Mouse (Mus musculus): ENCODE results near the gene Nbas. TPM values are rescaled to one million over a fixed set of nuclear protein-coding genes. Genes with fewer than 3 reads are reported as not detected.
A peak's percentile ranks its signal among the peaks of the same experiment; 100 is the strongest.

Nbas gene
- polyA plus RNA-seq, 1 experiment from 2014 or later, result 5.6 TPM

DNA sequence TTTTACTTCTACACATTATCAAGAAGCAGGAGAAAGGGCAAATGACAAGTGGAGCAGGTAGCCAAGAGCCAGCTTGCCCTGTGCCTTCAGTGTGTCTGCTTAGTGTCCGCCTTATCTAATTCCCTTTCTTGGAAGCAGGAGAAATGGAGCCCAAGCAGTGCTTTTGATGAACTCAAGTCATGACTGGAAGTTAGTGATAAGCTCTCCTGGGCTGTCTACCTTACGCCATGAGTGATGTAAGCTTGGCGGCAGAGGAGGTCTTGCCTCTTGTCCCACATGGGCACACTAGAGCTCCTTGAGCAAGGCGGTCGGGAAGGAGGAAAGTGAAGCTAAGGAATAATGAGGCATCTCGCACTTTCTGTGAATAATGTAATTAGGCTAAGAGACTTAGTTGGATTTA, 250.5 kb downstream of the Nbas start:
- no peak for DNase-seq (ENCODE audit: low spot score)

DNA sequence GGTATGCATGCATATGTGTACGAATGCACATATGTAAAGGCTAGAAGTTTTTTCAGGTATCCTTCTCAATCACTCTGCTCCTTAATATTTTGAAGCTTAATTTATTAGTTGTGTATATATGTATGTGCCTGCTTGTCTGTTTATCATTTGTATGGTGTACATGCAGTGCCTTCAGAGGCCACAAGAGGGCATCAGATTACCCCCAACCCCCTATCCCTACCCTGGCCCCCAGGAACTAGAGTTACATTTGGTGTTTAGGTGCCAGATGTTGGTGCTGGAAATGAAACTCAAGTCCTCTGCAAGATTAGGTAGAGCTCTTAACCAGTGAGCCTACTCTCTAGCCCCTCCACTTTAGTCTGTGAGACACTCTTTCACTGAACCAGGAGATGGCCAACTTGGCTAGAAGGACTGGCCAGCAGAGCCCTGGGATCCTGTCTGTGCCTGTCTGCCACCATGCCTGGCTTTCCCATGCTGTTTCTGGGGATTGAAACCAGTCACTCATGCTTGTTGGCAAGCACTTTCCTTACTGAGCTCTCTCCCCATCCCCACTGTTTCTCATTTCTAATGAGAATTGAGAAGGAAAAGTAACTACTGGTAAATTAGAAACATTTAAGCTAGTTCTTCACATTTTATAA, 263.9 kb downstream of the Nbas start:
- DNase-seq (ENCODE audit: low spot score), result peak; percentile 16

DNA sequence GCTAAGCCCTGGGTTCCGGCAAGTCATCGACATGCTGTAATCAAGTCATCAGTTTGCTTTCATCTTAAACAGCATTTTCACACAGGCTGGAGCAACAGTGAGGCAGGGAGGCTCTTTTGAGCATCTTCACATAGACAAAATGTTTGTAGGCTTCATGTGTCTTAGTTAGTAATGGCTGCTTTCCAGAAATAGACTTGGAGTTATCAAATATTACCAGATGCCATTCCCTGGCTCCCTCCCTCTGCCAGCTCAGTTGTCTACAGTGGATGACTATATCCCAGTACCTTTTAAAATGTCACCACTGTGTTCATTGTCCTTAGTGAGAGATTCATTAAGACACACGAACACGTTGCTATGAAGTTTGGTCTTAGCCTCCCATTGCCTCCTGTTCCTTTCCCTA, 270.2 kb downstream of the Nbas start:
- no peak for DNase-seq (ENCODE audit: low spot score)

DNA sequence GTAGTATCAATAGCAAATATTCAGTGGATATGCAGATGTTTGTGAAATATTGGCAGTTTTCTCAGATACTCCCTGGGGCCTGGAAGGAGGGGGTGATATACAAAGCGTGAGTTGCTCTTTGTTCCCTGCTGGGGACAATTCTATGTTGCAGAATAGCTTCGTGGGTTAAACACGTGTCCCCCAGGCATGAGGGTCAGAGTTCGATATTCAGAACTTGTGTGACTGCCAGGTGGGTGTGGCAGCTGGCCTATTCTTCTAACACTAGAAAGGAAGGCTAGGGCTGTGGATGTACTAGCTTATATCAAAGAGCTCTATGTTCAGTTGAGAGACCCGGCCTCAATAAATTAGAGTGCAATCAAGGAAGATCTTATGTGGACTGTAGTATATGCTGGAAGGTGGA, 274.9 kb downstream of the Nbas start:
- no peak for DNase-seq (ENCODE audit: low spot score)

DNA sequence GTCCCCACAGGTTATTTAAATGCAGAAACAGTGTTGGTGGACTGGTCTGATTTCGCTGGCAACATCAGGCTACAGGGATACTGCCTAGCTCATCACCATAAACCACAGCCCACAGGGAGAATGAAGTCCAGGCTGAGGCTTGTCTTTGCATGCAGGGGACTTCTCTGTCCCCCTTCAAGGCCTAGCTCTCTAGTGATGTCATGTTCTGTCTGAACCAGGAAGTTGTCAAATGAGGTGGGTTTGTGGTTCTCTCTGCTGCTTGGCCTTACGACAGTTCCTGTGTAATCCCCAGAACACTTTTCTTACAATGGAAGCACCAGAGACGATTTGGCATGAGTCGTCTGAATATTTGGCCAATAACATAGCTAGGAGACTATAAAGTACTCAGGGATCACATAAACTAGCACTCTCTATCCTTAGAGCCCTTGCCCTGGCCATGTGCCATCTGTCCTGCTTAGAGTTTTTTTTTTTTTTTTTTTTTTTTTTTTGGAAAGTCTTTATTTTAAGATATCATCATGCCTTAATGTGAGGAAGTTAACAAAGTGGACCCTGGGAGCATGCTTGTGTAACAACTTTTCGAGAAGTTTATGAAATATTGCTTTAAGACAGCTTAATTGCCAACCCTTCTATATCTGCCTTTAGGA, 294.8 kb downstream of the Nbas start:
- peak; percentile 3 for DNase-seq (ENCODE audit: low spot score)

DNA sequence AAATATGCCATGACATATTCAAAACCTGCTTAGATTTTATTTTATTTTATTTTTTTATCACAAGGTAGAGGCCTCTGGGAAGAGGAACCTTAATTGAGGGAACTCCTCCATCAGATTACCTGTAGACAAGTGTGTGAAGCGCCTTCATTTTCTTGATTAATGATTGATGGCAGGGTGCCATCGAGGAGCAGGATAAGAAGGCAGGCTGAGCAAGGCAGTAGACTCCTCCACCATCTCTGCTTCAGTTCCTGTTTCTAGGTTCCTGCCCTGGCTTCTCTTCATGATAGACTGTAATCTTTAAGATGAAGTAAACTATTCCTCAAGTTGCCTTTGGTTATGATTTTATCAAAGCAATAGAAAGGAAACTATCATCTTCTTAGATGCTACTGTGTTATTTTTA, 295.4 kb downstream of the Nbas start:
- no peak for DNase-seq (ENCODE audit: low spot score)

DNA sequence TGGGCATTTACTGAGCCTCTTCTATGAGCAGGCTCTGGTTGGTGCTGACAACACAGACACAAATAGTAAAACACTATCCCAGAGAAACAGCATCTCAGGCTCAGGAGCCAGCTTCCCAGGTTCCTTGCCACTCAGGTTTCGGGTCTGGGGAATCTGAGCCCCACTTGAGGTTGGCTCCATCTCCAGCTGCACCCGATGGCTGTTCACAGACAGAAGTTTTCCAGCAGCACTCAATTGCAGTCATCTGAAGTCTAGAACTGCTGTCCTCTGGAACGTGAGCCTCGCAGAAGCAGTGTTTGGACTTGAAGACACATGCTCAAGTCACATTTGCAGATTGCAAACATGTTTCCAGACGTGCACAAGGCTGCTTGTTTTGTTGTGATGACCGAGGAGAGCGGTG, 297.5 kb downstream of the Nbas start:
- DNase-seq (ENCODE audit: low spot score), result no peak

DNA sequence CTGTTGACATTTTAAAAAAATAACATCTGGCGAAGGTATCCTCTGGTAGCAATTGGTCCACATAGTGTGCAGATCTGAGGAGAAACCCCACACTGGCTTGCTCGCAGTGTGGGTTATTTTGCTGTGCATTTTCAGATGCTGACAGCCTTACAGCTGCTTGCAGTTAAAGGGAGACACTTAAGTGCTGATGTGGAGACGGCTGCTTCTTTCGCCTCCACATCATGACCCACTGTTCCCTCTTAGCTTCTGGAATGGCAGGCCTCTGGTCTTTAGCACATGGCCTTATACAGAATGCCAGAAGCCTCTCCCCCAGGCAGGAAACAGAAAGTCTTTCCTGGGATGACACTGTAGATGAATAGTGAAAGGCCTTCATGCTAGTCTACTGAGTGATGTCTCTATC, 306.2 kb downstream of the Nbas start:
- DNase-seq (ENCODE audit: low spot score), result no peak

DNA sequence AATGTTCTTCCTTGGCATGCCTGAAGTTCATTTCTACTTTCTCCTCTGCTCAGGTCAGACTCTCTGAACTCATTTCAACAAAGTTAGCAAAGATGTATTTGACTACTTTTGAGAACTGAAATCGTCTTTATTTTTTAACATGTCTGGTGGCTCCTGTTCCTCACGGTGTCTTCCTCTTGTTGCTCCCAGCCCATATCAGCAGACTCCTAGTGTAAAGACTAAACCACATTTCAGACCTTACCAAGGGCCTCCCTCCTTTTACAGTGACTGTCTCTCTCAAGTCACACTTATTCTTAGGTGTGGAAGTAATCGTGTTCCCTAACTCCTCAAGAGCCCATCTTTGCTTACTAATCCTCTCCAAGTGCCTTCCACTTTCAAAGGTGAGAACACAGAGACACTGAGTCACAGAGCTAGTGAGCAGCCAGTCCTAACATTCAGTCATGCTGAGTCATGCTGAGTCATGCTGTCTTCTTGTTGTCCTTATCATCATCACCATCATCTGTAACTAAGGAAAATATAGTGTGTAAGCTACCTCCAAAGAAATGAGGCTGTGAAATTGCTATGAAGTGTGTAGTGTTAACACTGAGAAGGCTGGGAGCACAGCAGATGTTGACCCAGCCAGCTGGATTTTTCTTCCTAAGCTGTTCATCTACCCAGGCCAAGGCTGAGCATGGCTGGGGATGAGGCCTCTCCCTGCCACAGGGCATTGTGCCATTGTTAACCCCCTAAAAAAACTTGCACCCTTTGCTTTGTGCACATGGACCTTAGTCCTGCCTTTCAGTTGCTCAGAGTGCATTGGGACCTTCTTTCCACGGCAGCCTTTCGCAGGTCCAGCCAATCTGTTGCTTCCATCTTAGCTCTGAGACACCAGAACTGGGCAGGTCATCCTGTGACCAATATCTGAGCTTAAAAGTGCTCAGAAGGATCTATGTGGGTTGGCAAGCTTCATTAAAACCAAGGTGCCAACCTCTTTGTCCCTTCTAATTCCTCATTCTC, 307.0 kb downstream of the Nbas start:
- no peak for DNase-seq (ENCODE audit: low spot score)

DNA sequence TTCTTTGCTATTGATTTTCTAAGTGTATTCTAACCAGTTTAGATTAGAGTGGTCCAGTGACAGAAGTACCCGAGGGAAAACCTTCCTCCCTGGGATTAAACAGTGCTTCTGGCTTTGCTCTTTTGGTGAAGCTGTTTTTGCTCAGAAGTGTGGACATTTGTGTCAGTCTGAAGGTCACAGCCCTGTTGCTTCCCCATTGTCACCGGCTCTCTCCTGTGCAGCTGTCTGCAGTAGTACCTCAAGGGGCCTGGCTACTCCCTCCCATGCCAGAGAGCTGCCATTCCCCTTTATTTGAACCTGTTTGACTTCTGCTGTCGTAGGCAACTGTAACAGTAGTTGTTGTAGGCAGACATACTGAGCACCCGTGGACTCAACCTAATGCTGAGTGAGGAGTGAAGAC, 307.8 kb downstream of the Nbas start:
- no peak for DNase-seq (ENCODE audit: low spot score)

DNA sequence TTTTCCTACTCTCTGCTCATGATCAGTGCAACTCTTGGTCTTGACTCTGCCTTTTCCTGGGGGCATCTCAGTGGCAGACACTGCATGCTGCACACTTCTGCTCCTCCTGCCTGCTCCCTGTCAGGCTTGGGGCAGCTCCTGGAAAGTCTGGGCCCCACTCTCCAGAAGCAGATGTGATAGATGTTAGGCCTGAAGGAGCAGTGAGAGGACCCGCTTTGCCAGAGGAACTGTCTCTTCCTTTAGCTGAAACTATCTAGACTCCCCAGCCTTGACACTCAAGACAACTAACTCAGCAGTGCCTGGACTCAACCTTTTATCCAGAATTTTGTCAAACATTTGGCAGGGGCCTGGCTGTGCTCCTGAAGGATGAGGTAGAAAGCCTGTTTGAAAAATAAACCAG, 311.9 kb downstream of the Nbas start:
- DNase-seq (ENCODE audit: low spot score), result no peak

DNA sequence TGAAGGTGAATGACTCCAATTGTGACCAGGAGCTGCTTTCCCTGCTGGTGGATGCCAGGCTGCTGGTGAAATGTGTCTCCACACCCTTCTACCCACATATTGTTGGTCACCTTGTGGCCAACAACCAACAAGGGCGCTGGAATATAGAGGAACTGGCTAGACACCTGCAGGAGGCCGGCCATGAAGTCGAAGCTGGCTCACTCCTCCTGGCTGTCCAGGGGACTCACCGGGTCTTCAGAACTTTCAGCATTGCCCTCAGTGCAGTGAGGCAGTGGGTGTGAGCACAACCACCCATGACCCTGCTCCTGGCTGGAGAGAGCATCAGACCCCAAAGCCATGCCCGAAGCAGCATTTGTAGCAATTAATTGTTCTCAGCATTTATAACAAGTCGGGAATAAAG, 314.5 kb downstream of the Nbas start:
- DNase-seq (ENCODE audit: low spot score), result no peak

DNA sequence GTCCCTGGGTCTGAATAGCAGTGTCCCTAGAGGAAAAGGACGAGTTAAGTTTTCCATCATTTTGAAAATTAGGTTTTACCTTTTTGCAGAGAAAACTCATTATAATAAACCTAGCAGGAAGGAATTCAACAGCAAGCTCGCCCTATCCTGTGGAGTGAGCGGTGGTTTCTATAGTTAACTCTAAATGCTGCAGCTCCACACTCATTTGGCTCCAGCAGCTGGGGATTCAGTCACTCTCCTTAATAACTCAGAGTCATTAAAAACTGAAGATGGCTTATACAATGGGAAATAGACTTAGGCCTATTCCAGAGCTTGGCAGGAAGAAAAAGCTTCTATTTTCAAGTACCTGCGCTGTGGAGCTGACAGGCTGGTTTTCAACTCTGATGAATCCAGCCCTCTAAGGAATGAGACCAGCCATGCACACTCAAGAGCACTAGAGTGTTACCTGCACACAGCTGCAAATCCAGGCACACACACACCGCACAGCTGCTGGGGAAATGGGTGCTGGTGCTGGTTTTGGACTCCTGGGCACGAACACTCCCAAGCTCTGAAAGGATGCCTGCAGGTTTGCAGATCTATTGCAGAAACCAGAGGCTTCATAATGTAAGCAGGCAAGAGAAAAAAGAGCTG, 316.7 kb downstream of the Nbas start:
- no peak for DNase-seq (ENCODE audit: low spot score)

DNA sequence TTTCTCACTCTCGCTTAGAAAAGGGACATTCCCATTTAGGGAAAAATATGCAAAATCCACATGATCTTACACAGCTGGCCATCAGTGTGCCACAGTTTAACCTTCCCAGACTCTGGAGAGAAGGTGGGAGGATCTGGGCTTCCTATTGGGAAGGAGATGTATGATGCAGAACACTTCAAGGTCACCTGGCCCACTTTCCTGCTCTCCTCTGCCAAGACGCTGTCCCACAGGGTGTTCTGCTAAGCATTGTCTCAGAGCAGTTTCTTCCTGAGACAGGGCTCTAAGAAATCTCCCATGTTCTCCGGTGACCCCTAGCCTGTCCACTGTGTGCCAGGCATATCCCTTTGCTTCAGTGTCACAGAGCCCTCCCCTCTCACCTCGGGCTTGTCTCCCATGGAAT, 318.7 kb downstream of the Nbas start:
- DNase-seq (ENCODE audit: low spot score), result no peak

DNA sequence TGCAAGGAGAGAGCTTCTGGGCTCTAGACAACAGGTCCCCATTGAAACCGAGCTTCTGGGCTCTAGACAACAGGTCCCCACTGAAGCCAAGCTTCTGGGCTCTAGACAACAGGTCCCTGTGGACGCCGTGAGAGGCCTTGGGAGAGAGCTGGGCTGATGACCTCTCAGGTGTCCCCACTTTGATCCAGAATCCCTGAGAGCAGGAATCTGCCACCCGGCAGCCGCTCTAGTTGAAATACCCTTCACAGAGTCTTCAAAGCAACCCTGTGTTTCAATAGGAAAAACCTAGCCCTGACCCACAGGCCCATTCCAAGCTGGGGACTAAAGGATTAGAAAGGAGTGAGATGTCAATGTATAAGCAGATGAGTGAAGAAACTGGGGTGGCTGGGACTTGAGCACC, 320.1 kb downstream of the Nbas start:
- DNase-seq (ENCODE audit: low spot score), result no peak

DNA sequence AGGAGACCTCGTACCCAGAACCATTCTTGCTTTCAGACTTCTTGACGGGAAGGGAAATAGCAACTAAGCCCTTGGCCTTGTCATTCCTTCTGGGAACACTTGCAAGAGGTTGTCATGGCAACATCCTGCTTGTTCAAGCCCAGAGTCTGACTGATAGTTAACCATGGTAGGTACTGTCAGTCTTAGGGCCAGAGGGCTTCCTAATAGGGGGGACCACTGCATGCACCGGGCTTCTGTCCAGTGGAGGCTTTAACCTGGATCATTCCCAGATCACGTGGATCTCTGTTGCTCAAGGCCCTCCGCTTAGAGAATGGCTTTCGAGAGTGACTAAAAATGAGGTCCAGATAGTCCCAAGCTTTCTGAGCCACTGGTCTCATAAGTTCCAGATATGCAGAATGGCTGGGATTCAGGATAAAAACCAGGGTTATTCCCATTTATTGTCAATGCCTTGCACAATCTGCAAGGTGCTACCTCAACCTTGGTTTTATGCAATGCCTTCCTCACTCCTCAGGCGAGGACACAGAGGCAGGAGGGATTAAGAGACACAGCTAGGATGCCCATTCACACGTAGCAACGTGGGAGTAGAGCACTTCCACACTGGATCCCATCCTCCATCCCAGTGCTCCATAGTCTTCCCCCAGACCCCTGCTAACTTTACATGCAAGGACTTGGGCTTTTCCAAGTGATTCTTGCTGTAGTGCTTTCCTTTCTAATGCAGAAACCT, 326.0 kb downstream of the Nbas start:
- no peak for DNase-seq (ENCODE audit: low spot score)

DNA sequence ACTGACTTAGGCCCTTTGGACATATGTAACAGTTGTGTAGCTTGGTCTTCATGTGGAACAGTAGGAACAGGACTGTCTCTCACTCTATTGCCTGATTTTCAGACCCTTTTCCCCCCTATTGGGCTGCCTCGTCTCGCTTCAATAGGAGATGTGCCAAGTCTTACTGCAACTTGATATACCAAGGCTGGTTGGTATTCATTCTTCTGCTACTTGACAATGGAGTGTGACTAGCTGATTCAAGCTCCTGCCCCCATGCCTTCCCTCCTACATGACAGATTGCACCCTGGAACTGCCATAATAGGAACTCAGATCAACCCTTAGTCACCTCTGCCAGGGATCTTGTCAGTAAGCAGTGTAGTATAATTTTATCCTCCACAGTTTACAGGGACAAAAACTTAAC, 328.1 kb downstream of the Nbas start:
- DNase-seq (ENCODE audit: low spot score), result no peak

DNA sequence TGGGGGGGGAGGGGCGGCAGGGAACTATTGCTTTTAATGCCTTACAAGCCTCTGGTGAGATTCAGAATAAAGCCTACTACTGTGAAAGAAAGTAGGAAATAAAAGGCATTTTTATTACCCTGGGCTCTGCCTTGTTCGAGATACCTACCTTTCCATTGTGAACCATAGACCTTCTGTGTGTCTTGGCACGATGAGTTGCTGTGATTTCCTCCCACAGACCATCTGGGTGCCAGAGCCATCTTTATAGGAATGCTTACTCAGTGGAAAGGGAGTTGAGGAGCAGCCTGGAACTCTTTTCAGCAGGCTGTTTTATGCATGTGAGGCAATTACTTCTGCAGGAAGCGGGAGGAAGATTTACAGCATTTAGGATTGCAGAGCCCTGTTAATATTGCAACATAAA, 329.6 kb downstream of the Nbas start:
- DNase-seq (ENCODE audit: low spot score), result no peak

DNA sequence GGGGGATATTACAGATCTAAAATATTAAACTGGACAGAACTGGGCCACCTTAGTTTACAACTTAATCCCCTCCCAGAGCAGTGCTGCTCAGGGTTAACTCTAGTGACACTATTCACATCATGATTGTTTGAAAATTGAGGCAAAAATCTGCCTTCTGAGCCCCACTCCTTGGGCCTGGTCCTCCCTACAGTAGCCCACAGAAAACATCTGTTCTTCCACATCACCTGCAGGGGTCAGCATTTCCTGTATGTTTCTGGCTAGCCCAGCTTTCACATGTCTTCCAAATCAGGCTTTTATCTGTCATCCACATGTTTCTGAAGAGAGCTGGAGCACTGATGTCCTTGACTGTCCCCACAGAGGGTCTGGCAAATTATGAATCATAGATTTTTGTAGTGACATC, 333.5 kb downstream of the Nbas start:
- no peak for DNase-seq (ENCODE audit: low spot score)

DNA sequence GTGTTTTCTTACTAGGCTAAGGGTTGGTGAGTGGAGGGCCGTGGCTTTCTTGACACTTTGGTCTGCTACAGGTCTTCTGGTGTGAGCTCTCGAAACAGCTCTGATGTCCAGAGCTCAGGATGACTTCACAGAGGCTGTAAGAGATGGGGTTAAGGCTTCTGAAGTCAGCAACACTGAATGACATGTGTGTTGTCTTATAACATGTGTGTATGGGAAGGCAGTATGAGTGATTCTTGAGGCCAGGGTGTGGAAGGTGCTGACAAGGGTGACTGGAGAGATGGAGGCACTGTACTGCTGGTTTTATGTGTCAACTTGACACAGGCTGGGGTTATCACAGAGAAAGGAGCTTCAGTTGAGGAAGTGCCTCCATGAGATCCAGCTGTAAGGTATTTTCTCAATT, 338.1 kb downstream of the Nbas start:
- DNase-seq (ENCODE audit: low spot score), result no peak

DNA sequence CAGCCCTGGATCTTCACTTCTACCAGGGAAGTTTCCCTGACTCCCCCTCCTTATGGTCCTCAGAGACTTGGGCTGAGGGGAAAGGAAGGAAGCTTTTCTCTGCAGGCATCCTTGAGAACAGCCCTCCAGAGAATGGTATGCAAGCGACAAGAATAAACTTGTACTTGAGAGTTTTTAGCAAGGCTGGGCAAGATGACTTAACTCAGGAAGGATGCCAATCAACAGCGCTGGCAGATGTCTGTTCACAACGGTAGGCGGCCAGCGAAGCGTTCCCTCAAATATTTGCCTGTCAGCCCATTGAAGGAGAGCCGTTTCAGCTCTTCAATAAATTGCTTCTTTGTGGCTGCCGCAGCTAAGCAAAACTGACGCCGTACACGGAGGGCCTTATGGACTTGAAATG, 340.1 kb downstream of the Nbas start:
- DNase-seq (ENCODE audit: low spot score), result no peak
